Mouse (Mus musculus): Measurements from ENCODE around the gene Lyrm1.

Lyrm1 gene

DNA sequence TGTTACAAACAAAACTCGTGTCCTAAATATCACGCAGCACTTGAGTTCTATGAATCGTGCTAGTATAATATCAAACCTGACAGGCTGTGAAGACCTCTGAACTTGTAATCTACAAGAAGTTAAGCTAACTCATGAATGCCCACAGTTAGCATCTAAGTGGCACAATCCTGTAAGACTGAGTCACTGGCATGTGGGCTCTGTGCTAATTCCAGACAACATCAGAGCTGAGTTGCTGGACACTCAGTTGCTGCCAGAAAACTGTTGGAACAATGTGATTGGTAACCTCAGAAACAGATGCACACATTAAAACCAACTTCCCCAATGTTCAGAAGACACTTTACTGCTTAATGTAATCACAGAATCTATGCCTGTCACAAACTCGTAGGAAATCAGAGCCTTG is 7.8 kb upstream of the Lyrm1 start:
- DNase-seq (ENCODE audit: low read depth, low spot score) = no peak

DNA sequence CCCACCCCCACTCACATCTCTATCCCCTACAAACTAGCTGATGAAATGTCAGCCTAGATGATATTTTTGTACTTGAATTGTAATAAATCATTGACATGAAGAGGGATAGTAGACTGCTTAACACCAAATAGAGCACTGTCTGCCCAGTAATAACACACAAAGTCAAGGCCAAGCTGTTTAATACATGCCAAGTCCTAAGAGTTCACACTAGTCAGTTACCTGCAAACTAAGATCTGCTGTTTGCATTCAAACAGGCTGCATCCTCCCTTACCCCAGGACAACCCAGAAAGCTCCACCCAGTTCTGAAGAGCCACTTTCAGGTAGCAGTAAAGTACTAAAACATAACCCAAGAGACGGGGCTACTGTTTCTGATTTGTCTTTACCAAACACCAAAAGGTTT is 3.5 kb upstream of the Lyrm1 start:
- no peak for DNase-seq (ENCODE audit: low read depth, low spot score)

DNA sequence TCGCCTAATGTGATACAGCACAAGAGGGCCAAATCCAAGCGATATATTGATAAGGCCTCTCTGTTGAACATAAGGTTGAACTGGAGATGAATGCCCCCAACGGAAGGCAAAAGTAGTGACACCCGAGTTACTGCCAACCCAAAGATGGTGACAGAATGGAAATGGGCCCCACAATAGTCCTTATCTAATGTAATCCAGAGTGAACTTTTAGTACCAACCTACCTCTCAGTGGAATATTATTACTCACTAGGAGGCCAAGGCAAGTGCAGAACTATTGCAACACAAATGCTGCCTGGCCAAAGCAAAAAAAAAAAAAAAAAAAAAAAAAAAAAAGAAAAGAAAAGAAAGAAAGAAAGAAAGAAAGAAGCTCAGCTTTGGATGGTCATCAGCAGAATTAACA is 2.9 kb upstream of the Lyrm1 start:
- DNase-seq (ENCODE audit: low read depth, low spot score) = no peak

DNA sequence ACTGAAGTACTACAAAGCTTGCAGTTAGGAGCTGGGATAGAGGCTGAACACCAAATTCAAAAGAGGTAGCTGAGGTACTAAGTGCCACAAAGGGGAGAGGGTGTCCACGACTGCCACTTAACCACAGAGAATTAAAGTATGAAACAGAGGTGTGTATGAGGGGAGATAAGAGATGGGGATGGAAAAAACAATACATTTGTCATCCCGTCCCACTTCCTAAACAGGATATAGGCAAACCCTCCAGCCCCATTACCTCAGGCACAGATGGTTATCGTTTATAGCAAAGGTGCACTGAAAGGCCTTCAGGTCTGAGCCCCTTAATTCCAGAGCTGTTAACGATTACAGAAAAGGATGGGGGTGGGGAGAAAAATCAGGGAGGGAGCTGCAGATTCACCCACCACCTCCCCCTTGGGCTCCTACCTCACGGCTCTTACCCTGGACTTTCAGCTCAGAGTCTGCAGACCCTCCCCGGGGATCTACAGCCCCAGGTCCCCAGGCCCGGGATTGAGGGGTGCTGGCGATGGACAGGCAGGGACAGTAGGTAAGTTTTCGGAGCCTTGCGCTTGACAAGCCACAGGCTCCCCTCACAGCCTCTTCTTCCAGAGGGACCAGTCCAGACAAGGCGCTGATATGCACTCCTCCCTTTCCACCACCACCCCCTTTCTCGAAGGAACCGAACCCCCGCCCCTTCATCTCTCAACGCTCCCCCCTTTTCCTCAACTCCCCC is 680 bp upstream of the Lyrm1 start:
- DNase-seq (ENCODE audit: low read depth, low spot score) = peak; percentile 11

DNA sequence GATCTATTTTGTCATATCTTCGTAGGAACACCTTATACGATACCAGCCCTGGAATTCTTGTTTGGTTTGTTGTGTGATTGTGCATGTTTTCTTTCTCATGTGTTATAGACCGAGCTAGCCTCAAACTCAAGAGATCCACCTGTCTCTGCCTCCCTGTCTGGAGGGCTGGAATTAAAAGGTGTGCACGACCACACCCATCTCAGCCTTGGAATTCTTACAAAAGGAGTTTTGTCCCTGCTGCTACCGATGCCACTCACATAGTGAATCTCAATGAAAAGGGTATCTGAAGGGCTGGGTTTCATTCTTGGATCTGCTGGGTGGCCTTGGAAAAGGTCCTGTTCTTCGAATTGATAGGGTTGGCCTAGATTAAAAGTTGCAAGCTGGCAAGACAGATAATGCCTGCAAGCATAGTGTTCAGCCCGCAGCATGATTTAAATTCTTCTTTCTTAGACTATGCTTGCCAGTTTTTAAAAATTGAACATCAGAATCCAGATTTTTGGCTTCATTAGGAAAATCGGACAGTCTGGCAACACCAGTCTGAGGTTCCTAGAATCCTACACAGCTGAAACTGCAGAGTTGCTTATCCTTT is 2.0 kb downstream of the Lyrm1 start:
- DNase-seq (ENCODE audit: low read depth, low spot score) = peak; percentile 74

DNA sequence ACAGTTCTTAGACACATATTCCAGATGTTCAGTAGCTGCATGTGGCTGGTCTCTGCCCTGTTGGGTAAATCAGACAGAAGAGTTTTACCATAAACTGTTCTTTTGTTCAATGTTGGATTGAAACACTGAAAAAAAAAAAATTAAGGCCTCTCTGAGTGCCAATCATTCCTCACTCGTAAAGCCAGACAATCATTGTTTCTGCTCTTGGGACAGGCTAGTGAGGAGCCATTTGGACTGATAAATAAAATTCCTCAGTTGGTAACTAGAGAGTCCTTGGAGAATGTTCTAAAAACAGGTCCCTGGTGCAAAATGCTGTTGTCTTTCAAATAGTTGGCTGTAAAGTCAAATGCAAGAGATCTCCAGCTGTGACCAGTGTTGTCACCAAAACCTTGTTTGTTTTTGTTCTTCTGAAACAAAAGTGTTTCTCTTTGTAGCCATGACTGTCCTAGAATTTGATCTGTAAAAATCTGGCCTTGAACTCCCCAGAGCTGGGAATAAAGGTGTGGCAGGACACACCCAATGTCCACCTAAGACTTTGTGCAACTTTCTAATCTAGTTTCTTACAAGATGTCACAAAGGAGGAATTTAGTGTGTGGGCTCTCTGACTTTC is 2.7 kb downstream of the Lyrm1 start:
- peak; percentile 79 for DNase-seq (ENCODE audit: low read depth, low spot score)

DNA sequence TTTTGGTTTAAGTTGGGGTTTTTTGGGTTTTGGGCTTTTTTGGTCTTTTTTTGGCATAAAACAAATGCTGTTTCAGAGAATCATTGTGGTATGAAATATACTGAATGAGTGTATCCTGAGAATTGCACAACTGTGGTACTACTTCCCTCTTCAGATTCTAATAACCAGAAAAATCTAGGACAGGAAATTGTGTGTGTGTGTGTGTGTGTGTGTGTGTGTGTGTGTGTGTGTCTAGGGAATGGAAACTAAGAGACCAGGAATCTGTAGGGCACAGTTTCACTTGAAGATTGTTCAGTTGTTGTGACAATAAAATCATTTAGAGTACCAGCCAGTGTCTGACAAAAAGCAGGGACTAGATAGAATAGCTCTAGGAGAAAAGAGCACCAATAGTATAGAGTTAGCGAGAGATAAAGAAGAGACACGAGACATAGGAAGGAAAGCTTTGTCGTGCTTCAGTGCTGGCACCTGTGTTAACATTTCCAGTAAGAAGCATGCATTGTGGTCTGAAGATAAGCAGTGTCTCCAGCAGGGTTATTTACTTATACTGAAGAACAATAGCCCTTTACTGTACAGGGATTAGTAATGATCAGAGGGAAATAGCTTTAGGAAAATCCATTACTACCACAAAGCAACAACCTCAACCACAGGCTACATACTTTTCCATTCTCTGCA is 3.9 kb downstream of the Lyrm1 start:
- no peak for DNase-seq (ENCODE audit: low read depth, low spot score)

DNA sequence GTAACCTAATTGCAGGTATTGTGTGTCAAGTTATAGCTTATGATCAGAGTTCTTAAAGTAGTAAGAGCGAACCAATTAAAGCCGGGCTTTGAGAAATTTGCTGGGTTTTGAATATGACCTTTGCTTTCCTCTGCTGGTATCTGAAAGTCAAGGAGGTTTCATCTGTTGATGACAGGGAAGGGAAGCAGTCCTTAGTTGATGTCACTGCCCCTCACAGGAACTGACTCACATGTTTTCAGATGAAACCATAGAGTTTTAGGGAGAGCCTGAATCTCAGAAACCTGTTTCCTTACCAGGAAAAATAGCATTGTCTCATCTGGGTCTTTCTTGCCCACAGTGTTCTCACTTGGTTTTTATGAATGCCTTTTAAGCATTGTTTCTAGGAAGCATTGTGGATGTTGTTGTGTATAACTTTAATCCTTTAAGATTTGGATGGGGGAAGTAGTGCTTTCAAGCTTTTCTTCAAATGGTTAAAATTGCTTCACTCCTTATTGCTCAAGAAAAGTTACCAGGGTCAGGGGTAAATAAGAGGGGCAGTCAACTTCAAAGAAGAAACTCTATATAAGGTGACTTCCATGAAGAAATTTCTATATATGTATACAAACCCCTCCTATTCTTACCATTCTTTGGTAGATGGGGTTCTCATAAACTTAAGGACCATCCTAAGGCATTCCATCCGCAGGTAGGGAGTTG is 11.0 kb downstream of the Lyrm1 start:
- DNase-seq (ENCODE audit: low read depth, low spot score) = no peak

DNA sequence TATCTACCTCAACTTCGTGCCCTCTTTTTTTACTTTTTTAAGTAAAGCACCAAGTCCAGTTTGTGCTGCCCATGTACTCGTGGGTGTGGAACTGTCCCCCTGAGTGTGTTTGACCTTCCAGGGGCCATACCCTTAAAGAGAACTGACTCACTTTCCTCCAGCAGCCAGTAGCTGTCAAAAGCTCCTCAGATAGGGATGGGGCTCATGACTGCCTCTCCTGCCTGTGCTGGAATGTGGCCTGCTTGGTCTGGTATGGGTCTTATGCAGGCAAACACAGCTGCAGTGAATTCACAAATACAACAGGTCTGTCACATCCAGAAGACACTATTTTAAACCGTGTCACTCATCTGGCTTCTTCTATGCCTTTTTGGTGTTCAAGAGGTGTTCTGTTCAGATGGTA is 16.1 kb downstream of the Lyrm1 start:
- DNase-seq (ENCODE audit: low read depth, low spot score) = no peak

DNA sequence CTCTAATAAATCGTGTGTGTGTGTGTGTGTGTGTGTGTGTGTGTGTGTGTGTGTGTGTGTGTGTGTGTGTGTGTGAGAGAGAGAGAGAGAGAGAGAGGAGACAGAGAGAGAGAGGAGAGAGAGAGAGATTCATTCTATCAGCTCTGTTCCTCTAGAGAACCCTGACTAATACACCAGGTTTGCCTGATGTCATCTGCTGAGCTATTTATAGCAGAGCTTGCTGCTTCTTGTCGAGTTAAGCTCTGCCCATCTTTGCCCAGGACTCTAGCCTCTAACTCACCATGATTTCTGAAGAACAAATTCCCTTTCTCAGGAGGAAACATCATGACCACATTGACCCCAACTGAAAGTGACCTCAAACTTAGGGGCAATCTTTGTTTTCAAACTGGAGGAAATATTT is 24.8 kb downstream of the Lyrm1 start:
- no peak for DNase-seq (ENCODE audit: low read depth, low spot score)

DNA sequence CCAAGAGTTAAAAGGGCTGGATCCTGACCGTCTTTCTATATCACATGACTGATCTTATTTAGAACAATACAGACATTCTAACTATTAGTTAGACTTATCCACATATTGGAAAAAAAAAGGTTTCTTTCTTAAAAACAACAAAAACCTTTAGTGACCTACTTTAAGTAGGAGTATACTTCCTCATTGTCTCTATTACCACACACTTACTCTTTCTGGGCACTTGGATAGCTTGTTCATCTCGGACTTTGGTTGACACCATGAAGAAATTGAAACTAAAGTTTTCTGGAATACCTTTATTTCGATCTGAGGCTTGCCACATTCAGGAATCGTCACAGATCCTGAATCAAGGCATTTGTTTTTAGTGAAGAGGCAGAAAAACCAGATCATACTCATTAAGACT is 25.4 kb downstream of the Lyrm1 start:
- no peak for DNase-seq (ENCODE audit: low read depth, low spot score)

DNA sequence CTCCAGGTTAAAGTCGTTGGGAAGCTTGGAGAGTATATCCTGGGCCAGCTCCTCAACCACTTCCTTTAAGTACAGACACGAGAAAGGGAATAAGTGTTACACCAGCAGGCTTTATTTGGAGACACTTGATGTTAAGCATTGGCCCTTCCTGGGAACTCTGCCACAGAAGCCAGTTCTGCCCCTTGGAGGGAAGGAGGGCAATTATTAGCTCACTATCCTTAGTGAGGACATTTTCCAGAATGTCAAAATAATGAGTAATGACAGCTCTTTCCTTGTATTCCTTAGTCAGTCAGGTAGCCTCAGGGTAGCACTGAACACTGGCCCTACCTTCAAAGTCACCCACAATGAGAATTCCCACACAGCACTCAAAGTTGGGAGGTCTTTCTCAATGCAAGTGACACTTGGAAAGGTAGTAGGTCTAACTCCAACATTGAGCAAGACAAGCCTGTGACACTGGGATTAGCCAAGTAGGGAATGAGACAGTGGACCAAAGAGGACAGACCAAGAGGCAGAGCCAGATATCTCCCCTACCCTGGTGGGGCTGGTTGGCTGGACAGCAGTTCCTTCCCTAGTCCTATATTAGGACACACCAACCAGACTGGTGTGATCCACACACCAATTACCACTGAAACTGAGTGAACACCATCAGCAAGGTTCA is 33.3 kb downstream of the Lyrm1 start:
- no peak for DNase-seq (ENCODE audit: low read depth, low spot score)

DNA sequence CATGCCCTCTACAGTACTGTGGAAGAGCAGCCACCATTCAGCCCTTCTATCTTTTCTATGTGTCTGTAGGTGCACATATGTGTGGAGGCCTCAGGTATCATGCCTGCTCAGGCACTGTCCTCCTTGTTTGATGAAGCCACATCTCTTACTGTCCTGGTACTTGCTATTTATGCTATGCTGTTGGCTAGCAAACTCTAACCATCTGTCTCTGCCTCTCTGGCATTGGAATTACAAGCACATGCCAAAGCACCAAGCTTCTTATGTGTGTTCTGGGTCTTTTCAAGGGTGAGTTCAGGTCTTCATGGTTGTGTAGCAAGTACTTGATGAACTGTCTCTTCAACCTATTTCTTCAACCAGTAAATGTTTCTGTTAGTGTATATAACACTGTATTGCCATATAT is 40.7 kb downstream of the Lyrm1 start:
- DNase-seq (ENCODE audit: low read depth, low spot score) = no peak

DNA sequence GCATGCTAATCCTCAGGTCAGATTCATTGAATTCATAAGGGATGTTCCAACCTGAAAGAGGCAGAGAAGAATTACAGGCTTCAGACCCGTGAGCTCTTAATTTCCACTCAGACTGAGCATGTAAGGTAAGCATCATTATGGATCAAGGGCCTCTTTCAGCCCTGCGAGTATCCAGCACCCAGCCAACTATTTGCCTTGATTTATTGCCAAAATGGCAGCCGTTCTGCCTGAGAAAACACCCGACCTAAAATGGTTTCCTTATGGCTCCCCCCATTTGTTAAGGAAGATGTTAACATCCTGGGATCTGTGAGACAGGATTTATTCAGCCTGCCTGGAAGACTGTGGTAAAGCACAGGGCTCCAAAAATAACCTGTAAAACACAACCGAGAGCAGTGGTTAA is 41.4 kb downstream of the Lyrm1 start:
- DNase-seq (ENCODE audit: low read depth, low spot score) = no peak

DNA sequence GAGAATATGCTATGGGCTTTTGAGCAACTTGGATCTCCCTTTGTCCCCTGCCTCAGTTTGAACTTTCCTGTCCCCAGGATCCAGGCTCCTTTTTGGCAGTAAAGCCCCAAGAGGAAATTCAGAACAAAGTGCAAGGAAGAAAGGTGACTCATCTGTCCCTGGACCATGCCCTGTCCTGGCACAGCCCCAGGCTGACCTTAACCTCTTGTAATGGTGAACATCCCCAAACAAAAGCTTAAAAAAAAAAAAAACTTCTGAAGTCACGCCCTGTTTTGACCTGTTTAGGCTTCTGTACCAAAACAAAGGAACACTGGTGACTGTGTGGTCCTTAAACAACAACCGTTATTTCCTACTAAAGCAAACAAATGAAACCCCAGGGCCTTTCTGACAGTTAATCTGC is 45.9 kb downstream of the Lyrm1 start:
- DNase-seq (ENCODE audit: low read depth, low spot score) = peak; percentile 13

DNA sequence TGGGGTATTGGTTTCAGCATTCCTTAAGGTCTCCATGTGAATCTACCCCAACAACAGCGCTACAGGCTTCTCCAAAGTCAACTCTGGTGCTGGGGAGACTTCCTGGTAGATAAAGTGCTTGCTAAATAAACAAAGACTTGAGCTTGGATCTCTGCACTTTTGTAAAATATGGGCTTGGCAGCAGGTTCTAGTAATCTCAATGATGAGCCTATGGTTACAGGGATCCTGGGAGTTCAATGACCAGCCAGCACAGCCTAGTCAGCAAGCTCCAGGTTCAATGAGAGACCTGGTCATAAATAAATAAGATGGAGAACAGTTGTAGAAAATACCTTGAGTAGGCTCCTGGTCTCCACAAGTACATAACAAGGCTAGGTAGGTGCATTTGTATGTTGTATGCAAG is 58.4 kb downstream of the Lyrm1 start:
- no peak for DNase-seq (ENCODE audit: low read depth, low spot score)

DNA sequence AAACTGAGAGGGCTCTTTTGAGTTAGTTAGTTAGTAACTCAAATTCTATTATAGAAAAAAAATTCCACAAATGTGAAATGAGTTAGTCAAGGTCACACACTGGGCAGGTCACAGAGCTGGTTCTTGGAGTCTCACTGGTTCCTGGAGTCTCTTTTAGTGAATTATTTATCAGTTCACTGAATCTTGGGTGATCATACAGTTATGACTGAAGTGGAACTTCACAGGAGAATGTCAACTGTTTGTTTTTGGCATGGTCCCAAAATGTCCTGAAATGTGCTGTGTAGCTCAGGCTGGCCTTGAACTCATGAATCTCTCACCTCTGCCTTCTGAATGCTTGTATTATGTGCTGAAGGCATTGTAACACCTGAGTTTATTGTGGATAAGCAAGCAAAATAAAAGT is 61.8 kb downstream of the Lyrm1 start:
- DNase-seq (ENCODE audit: low read depth, low spot score) = no peak

DNA sequence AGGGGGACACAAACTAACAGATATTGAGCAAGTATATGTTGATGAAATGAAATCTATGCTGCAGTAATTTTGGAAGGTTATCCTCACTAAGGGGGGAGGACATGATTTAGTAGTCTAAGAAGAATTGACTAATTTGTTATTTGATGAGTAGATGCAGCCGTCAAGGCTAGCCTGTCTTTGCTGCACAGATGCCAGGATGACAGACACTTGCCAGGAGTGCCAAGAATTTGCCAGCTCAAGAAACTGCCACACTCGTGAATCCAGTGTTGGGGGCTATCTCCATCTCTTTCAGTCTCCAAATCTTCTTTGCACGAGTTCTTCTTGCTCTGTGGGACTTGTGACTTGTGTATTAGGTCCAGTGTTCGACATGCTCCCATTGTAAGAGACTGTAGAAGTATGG is 63.4 kb downstream of the Lyrm1 start:
- DNase-seq (ENCODE audit: low read depth, low spot score) = no peak

DNA sequence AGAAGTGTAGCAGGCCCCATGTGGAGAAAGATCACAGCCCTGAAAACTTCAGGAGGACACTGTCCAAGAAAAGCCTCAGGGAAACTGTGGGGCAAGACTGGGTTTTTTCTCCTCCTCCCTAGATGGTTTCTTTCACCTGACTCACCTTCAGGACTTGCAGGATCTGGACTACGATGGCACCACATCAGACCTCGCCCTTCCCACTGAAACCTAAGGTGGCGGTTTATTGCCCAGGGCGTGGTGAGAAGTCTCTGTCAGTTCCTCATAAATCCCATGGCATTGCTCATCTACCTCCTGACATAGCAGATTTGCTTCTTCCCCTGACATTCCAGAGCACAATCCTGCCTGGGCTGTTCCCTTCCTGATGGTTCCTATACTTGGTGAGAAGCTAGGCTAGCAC is 63.8 kb downstream of the Lyrm1 start:
- DNase-seq (ENCODE audit: low read depth, low spot score) = no peak

DNA sequence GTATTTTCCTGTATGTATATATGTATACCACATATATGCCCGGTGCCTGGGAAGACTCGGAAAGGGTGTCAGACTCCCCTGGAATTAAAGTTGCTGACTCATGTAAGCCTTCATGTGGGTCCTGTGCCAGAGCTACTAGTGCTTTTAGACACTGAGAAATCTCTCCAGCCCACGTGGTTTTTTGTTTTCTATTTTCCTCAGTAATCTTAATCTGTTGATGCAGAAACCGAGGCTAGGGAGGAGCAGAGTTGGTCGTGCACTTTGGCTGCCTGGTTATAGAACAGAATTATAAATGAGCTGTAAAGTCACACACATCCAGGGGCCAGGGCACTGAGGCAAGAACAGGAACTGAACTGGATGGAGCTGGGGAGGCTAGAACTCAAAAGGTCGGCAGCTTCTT is 64.3 kb downstream of the Lyrm1 start:
- no peak for DNase-seq (ENCODE audit: low read depth, low spot score)

DNA sequence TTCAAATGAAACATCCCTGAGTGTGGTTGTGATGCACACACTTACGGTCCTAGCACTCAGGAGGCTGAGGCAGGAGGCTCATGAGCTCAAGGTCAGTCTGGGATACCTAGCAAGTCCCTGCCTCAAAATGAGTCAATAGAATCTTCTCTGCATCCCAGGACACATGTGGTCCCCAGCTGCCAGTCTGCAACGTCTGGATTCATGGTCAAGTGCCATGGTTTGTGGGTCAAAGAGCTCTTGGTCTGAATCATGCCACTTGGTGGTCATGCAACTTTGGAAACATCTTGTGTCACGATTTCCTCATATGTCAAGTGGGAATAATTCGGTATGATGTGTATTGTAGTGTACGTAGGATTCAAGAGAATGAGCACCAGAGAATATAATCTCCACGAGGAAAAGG is 64.9 kb downstream of the Lyrm1 start:
- no peak for DNase-seq (ENCODE audit: low read depth, low spot score)

DNA sequence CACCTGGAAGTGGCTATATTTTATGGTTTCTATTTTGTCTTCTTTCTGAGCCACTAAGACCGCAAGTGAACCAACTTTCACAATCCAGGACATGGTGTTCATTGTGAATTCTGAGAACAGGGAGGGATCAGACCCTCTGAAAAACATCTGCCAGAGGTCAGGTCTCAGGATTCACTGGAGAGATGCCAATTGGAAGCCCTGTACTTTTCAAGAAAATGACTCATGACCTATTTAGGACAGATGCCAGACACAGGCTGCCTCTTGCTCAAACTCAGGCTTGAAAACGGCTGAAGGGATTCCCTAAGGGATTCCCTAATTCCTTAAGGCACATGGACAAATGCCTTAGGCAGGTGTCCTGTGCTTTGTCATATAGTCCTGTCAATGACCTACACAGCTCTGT is 65.4 kb downstream of the Lyrm1 start:
- DNase-seq (ENCODE audit: low read depth, low spot score) = no peak

Measured in ES-CJ7 (cell line).